Mouse (Mus musculus) hindbrain, embryonic 12.5 days (tissue): ENCODE measurements around the gene 2010111I01Rik. TPM values are rescaled to one million over a fixed set of nuclear protein-coding genes. Genes with fewer than 3 reads are reported as not detected.
A peak's percentile ranks its signal among the peaks of the same experiment; 100 is the strongest.
"Not testable (repeated sequence)": the region's sequence is repeated elsewhere in the genome, so short reads cannot be mapped to it uniquely, and the experiment has no call there.

Experiments
- ATAC-seq: fragments of 200-750 bp; cut with Nextera tagmentation; 2 replicates; pipeline ENCODE4 v1.8.0; 2017; ENCODE audit warnings: moderate TSS enrichment; ENCODE audit not compliant: low FRiP score
- H3K27ac ChIP-seq: fragments of 300-500 bp; sonication (generic); 2 replicates; pipeline ENCODE4 v1.5.1; 2016; ENCODE audit warnings: mild to moderate bottlenecking
- H3K27me3 ChIP-seq: fragments of 300-500 bp; sonication (generic); 2 replicates; pipeline ENCODE4 v1.6.1; 2016; ENCODE audit warnings: mild to moderate bottlenecking
- H3K36me3 ChIP-seq: fragments of 300-500 bp; sonication (generic); 2 replicates; pipeline ENCODE4 v1.6.1; 2016; ENCODE audit warnings: mild to moderate bottlenecking
- H3K4me1 ChIP-seq: fragments of 300-500 bp; sonication (generic); 2 replicates; pipeline ENCODE4 v1.6.1; 2016
- H3K4me2 ChIP-seq: fragments of 300-500 bp; sonication (generic); replicated peaks from 2 replicates; pipeline ENCODE4 v1.6.1; 2016; ENCODE audit warnings: mild to moderate bottlenecking
- H3K4me3 ChIP-seq: fragments of 300-500 bp; sonication (generic); 2 replicates; pipeline ENCODE4 v1.5.1; 2016; ENCODE audit warnings: mild to moderate bottlenecking
- H3K9ac ChIP-seq: fragments of 300-500 bp; sonication (generic); 2 replicates; pipeline ENCODE4 v1.6.1; 2016; ENCODE audit warnings: mild to moderate bottlenecking, moderate library complexity
- H3K9me3 ChIP-seq: fragments of 300-500 bp; sonication (generic); replicated peaks from 2 replicates; pipeline ENCODE4 v1.6.1; 2016; ENCODE audit warnings: mild to moderate bottlenecking
- WGBS: fragments of 180-500 bp; shearing (Covaris S2); methylation state at CpG from one replicate; pipeline ENCODE4 v1.1.7; 2016; 5-methylcytosine and 5-hydroxymethylcytosine counted together
- polyA plus RNA-seq: library from polyadenylated mRNA; unstranded; fragments of >200 nt; fragmentation: Nextera tagmentation; extraction: Ambion mirVana; gene quantifications from 2 replicates; pipeline ENCODE4 v1.2.1, GENCODE M21; 2016

Gene 2010111I01Rik
- polyA plus RNA-seq, 1 experiment from 2014 or later, result 47.6 TPM

DNA sequence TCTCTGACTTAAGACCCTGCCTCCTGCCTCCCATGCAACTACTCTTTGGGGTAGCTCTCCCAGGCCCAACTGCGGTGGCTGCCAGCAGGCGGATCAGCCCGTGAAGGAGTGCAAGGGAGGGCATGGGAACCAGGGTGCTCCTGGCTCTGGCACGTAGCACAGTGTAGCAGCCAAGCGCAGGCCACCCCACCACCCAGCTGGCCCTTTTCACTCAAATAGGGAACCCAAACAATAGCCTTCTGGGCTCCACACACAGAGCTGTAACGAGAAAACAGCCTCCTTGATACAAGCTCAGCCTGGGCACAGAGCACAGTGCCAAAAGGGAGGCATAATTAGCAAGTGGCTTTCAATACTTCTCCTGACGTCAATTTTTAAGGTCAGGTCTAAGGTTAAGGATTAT is 371.6 kb downstream of the 2010111I01Rik start:
- no peak overlapping the region for H3K9ac ChIP-seq
- peak; percentile 93 for ATAC-seq
- H3K4me2 ChIP-seq, result no peak overlapping the region
- no peaks in the 10 kb centered on the region for H3K9me3 ChIP-seq
- H3K36me3 ChIP-seq, result no peaks in the 10 kb centered on the region
- no peaks in the 10 kb centered on the region for H3K27me3 ChIP-seq
- peaks cover 16% of the 10 kb centered on the region for H3K4me1 ChIP-seq
- WGBS, result 46% methylated on average over 7 of the region's 7 CpGs
- no peak overlapping the region for H3K4me3 ChIP-seq
- 0 out of 2 replicates have a peak overlapping the region, but pooled peaks have one; percentile 23 for H3K27ac ChIP-seq

DNA sequence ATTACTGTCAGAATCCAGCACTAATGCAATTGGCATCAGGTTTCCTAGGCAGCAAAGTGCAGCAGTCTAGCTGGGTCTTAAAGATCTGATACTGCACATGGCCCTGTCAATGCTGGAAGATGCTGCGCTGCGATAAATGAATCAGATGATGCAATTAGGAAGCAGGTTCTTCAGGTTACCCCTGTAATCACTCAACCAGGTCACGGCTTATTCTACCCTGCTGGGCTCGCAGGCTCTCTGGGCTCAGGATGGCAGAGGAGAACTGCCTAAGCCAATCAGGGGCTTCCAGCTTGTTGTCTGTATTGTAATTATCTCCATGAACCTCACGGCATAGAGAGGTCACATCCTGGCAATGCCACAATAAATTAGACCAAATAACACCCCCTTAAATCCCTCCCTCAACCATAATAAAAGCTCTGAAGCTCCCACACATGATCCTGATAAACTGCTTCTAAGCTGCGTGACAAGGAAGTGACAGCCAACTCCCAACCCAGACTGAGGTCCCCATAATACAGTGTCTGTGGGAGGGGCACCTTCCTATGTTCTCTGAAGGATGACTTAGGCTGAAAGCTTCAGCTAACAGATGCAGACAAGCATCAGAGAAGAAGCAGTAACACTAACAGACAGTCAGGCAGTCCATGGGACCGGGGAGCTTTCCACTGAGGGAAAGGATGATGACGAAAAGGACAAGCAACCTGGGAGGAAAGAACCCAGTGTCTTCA is 372.7 kb downstream of the 2010111I01Rik start:
- WGBS, result 55% methylated on average over 8 of the region's 8 CpGs
- H3K4me3 ChIP-seq, result no peak overlapping the region
- no peaks in the 10 kb centered on the region for H3K27me3 ChIP-seq
- no peaks in the 10 kb centered on the region for H3K9me3 ChIP-seq
- no peaks in the 10 kb centered on the region for H3K36me3 ChIP-seq
- H3K4me1 ChIP-seq, result peaks cover 16% of the 10 kb centered on the region
- no peak overlapping the region for H3K4me2 ChIP-seq
- H3K27ac ChIP-seq, result no peak overlapping the region
- no peak overlapping the region for H3K9ac ChIP-seq
- peak; percentile 12; the same call in 1 of the 2 replicates for ATAC-seq

DNA sequence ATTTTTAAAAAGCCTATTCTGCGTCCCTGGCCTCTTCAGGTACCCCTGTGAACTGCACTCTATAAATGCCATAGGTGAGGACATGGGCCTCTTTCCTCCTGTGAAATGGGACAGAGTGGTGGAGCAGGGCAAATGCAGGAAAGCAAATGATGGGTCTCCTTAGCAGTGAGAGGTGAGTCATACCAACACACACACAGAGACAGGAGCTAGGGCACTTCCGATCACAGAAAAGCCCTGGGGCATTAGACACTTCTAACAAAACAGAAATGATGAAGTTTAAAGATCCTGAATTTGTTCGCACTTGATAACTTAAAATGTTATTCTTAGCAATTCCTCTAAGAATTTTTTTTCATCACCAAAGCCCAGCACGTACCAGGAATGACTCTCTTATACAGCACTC is 375.3 kb downstream of the 2010111I01Rik start:
- no peaks in the 10 kb centered on the region for H3K27me3 ChIP-seq
- H3K4me3 ChIP-seq, result no peak overlapping the region
- WGBS, result 89% methylated on average over 4 of the region's 4 CpGs
- no peak for ATAC-seq
- H3K4me1 ChIP-seq, result peaks cover 16% of the 10 kb centered on the region
- no peaks in the 10 kb centered on the region for H3K9me3 ChIP-seq
- no peak overlapping the region for H3K27ac ChIP-seq
- no peaks in the 10 kb centered on the region for H3K36me3 ChIP-seq
- no peak overlapping the region for H3K4me2 ChIP-seq
- no peak overlapping the region for H3K9ac ChIP-seq

DNA sequence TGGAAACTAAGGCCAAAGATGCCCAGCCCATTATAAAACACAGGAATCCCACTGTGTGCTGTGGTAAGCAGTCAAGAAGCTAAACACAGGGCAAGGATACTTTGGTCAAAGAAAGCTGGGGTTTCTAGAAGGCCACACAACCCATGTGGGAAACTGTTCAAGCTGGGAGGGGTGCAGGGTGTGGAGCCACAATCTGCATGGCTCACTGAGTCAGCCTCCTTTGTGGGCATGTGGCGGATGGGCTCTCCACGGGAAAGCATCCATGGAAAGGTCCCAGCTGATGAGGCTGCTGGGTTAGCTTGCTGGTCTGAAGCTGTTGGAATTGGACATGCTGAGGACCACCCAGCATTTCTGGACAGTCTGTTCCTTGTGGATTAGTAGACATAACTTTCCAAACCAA is 378.1 kb downstream of the 2010111I01Rik start:
- H3K36me3 ChIP-seq, result no peaks in the 10 kb centered on the region
- 81% methylated on average over 2 of the region's 2 CpGs for WGBS
- no peaks in the 10 kb centered on the region for H3K9me3 ChIP-seq
- H3K27ac ChIP-seq, result no peak overlapping the region
- H3K9ac ChIP-seq, result no peak overlapping the region
- no peaks in the 10 kb centered on the region for H3K27me3 ChIP-seq
- H3K4me1 ChIP-seq, result peaks cover under 1% of the 10 kb centered on the region; the same call in 1 of the 2 replicates
- H3K4me3 ChIP-seq, result no peak overlapping the region
- no peak for ATAC-seq
- no peak overlapping the region for H3K4me2 ChIP-seq

DNA sequence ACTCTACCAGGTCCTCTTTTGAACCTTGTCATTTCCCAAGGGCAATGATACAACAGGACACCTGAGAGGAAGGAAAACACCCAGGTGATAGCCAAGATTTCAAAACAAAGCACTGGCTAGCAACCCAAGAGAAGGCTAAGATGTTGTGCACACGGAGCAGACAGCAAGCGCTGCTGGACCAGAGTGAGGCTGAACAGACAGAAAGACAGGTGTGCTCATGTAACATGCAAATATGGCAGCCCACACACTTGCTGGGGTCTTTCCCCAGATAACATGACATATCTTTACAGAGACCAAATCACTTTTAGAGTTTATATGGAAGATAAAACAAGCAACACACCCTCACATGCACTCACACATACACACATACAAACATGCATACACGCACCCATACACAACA is 379.8 kb downstream of the 2010111I01Rik start:
- 97% methylated on average over 3 of the region's 3 CpGs for WGBS
- no peak overlapping the region for H3K9ac ChIP-seq
- H3K36me3 ChIP-seq, result no peaks in the 10 kb centered on the region
- no peak overlapping the region for H3K27ac ChIP-seq
- H3K4me3 ChIP-seq, result no peak overlapping the region
- no peaks in the 10 kb centered on the region for H3K9me3 ChIP-seq
- H3K4me2 ChIP-seq, result no peak overlapping the region
- no peaks in the 10 kb centered on the region for H3K4me1 ChIP-seq
- no peaks in the 10 kb centered on the region for H3K27me3 ChIP-seq
- no peak for ATAC-seq

DNA sequence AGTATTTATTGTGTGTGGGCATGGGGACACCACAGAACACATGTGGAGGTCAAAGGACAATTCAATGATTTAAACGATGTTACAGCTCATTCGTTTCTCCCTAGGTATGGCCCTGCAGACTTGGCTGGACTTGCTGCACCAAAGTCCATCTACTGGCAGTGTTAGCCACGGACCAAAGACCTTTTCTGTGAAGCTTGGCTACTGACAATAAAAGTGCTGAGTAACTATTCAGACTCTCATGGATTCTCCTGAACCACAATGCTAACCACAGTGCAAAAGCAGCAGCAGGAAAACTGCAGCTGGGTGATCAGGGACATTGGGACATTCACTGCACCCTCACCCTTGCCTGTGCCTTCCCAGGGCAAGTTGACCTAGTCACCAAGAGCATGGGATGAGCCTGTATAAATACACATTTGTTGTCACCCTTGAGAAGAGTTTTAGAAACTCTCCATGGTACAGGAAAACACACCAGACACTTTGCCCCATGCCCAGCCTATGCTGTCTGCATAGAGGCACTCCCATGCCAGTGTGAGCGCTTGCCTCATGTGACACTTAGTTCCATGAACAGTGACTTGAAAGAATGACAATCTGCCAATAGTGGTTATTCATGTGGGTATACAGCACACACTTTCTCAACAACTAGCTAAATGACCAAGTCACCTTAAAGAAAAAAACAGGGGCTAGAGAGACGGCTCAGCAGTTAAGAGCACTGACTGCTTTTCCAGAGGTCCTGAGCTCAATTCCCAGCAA is 381.0 kb downstream of the 2010111I01Rik start:
- Histone ChIP-seq H3K27me3 (no peaks in the 10 kb centered on the region), H3K9me3 (no peaks in the 10 kb centered on the region), H3K4me2 (no peak overlapping the region), H3K9ac (no peak overlapping the region), H3K4me3 (no peak overlapping the region), H3K4me1 (no peaks in the 10 kb centered on the region), H3K27ac (no peak overlapping the region), H3K36me3 (no peaks in the 10 kb centered on the region)
- ATAC-seq, result no peak
- 83% methylated on average over 5 of the region's 5 CpGs for WGBS

DNA sequence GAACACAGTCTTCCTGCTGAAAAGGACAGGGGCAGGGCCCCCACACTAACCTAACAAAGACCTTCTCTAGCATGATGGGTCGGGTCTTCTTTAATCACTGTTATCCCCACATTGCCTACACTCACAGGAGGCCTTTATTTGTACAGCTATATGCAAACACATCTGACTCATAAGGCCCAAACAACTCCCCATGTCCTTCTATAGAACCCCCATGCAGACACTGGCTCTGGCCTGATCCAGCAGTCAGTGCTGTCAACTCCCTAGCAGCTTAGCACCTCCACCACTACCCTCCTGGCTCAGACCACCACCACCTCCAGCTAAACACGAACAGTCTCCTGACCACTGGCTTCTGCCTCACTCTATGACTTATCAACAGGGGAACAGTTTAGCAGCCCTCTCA is 382.9 kb downstream of the 2010111I01Rik start:
- ATAC-seq, result no peak
- Histone ChIP-seq H3K9me3 (no peaks in the 10 kb centered on the region), H3K9ac (no peak overlapping the region), H3K36me3 (no peaks in the 10 kb centered on the region), H3K4me1 (no peaks in the 10 kb centered on the region), H3K4me2 (no peak overlapping the region), H3K27ac (no peak overlapping the region), H3K4me3 (no peak overlapping the region), H3K27me3 (no peaks in the 10 kb centered on the region)
- WGBS, result 91% methylated on average over 2 of the region's 2 CpGs

DNA sequence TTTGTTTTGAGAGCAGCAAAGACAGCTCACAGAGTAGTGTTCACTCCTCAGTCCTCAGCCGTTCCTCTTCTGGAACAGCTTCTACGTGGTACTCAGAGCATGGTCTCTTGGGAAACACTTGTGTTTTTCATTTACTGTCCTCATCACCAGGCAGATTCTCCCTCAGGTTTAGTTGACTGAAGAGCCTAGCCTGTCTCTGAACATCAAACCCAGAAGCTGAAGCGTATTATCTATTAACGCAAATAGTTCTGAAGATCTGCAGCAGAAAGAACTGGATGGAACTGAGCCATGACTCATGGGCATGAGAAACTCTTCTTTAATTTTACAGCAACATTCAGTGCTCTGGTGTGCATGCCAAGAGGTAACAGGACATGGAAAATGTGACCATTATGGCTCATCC is 385.4 kb downstream of the 2010111I01Rik start:
- Histone ChIP-seq H3K4me3 (no peak overlapping the region), H3K36me3 (no peaks in the 10 kb centered on the region), H3K9ac (no peak overlapping the region), H3K4me1 (no peaks in the 10 kb centered on the region), H3K27ac (no peak overlapping the region), H3K4me2 (no peak overlapping the region), H3K27me3 (no peaks in the 10 kb centered on the region), H3K9me3 (no peaks in the 10 kb centered on the region)
- 85% methylated on average over 4 of the region's 4 CpGs for WGBS
- ATAC-seq, result no peak

DNA sequence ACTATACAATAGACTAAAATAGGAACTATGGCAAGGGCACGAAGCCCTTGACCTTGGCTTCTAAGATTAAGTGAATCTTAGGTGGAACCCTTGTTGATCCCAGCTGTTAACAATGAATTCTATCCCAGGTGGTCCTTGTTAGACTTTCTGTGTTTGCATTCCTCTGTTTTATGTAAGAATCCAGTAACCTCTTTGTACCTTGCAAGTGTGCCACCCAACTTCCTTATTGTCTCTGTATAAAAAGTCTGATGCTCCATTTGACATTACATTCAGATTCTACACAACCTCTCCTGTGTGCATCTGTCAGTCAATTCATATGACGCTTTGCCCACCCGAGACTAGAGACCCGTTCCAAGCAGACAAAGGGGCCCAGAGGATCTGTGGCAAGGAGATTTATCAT is 388.6 kb downstream of the 2010111I01Rik start:
- H3K4me2 ChIP-seq, H3K4me3 ChIP-seq, H3K4me1 ChIP-seq, H3K36me3 ChIP-seq, H3K9me3 ChIP-seq, H3K9ac ChIP-seq, H3K27ac ChIP-seq, H3K27me3 ChIP-seq, ATAC-seq: not testable (repeated sequence)
- WGBS, result 84% methylated on average over 4 of the region's 4 CpGs

DNA sequence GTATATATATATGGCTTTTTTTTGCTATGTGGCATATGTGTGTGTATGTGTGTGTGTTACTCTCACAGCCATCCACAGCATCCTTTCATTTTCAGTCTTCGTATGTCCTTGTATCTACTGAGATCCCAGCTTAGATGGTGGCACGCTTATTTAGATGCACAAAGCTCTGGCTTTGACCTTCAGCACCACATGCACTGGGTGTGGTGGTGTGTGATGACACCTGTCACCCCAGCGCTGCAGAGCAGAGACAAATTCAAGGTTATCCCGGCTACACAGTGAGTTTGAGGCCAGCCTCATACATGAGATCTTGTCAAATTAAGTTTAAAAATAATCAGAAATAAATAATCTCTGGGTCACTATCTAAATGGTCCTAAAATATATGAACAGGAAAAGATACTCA is 391.4 kb downstream of the 2010111I01Rik start:
- H3K27me3 ChIP-seq, result no peaks in the 10 kb centered on the region
- H3K27ac ChIP-seq, result no peak overlapping the region
- no peaks in the 10 kb centered on the region for H3K9me3 ChIP-seq
- WGBS, result 93% methylated on average over 4 of the region's 4 CpGs
- no peak for ATAC-seq
- H3K4me3 ChIP-seq, result no peak overlapping the region
- no peak overlapping the region for H3K9ac ChIP-seq
- H3K4me2 ChIP-seq, result no peak overlapping the region
- H3K4me1 ChIP-seq, result no peaks in the 10 kb centered on the region
- no peaks in the 10 kb centered on the region for H3K36me3 ChIP-seq

DNA sequence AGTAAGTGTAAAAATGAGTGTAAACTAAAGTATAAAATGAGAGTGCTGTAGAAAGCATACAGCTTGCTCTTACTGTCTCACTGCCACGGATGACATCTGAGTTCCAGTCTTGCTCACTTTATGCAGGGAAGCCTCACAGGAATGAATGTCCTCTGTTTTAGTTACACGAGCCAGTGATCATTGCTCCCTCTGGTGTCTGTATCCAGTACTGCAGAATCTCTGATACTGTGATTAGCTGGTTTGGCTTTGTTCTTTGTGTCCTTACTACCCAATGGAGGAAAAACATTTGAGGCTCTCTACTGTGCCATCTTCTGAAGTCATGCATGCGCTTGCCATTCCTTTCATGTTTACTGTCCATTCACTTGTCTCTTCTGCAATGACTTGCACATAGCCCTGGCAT is 391.9 kb downstream of the 2010111I01Rik start:
- WGBS, result 38% methylated on average over 3 of the region's 3 CpGs
- peak; percentile 48; the same call in 1 of the 2 replicates for ATAC-seq
- Histone ChIP-seq H3K9me3 (no peaks in the 10 kb centered on the region), H3K9ac (no peak overlapping the region), H3K4me2 (no peak overlapping the region), H3K27me3 (no peaks in the 10 kb centered on the region), H3K4me3 (no peak overlapping the region), H3K36me3 (no peaks in the 10 kb centered on the region), H3K4me1 (no peaks in the 10 kb centered on the region), H3K27ac (no peak overlapping the region)

DNA sequence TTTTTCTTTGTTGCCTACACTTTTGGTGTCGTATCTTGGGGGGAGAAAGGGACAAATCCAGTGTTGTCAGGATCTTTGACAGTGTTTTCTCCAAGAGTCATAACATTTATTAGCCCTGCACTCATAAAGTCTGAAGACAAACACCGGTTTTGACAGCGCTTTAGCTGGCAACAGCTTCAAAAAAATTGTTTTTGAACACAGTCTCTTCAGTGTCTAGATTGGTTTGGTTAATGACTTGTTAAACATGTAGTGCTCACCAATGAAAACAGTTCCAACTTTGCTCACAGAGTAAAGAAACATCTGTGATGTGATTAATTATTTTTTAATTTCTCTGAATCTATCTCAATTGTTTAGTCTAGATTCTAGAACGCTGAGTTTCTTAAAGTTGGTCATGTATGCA is 394.7 kb downstream of the 2010111I01Rik start:
- Histone ChIP-seq H3K4me1 (no peaks in the 10 kb centered on the region), H3K36me3 (no peaks in the 10 kb centered on the region), H3K27me3 (no peaks in the 10 kb centered on the region), H3K4me3 (no peak overlapping the region), H3K9ac (no peak overlapping the region), H3K9me3 (no peaks in the 10 kb centered on the region), H3K27ac (no peak overlapping the region), H3K4me2 (no peak overlapping the region)
- ATAC-seq, result no peak
- WGBS, result 87% methylated on average over 4 of the region's 4 CpGs
